Mouse (Mus musculus): ENCODE data around the gene Syt6.

Gene Syt6

DNA sequence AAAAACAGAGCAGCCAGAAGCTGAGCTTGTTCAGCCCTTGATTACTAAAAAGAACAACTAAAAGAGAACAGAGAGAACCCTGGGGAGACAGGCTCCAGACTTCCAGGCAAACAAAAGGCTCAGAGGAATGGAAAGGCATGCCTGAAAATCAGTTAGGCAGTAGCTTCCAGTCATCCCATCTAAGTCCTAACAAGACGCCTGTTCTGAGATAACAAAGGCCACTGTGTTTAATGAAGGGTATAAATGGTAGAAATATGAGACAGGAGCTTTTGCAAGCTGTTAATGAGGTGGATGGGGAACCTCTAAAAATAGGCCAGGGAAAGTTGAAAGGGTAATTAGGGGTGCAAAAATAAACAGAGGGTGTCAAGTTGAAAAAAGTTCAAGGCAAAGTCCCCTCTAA is 75.4 kb downstream of the Syt6 start:
- no peak for DNase-seq

GRCm38 (mm10) chr3:103660012-103660411 is 85.0 kb downstream of the Syt6 start:
- no peak for DNase-seq

DNA sequence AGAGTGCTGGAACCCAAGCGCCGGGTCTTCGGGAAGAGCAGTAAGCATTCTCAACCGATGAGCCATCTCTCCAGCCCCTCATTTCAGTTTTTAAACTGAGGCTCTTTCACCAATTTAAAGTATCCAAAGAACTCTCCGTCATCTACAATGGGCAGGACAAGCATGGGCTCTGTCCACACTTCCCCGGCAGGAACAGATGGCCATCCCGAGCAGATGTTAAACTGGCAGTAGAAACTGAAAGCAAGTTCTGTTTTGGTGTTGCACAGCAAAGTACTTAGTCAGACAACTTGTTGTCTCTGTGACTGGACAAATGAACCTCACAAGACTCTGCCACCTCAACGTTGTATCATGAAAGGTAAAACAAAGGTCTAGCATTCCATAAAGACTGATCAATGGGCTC is 86.7 kb downstream of the Syt6 start:
- no peak for DNase-seq

DNA sequence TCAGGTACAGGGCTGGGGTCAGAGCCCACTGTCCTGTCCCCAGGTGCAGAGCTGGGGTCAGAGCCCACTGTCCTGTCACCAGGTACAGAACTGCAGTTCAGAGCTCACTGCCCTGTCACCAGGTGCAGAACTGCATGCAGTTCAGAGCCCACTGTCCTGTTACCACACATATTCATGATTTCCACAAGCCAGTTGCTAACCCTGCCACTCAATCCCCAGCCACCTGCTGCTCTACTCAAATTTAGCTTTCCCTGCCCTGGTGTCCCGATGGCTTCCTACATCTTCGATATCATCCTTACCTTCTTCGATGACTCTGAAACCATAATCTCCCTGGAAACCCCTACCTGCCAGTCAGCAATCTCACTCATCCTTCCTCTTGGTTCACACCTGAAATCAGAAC is 88.4 kb downstream of the Syt6 start:
- no peak for DNase-seq

DNA sequence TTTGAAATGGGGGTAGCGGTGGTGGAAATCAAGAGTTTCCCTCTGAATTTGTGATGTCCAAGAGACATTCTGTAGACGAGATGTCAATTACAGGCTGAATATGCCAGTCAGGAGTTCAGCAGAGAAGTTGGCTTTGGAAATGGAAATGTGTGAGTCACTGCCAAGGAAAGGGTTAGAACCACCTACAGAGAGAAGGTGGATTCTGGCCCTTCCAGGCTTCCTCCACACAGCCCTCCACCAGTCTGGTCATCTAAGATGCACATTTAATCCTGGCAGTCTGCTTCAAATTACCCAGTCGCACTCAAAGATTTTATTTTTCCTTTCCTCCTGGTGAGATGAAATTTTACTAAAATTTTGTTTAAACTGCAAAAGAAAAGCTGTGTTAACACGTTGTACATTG is 97.1 kb downstream of the Syt6 start:
- no peak for DNase-seq

- no peak for DNase-seq
Measured at GRCm38 (mm10) chr3:103672716-103673115, 97.7 kb downstream of the Syt6 start.

DNA sequence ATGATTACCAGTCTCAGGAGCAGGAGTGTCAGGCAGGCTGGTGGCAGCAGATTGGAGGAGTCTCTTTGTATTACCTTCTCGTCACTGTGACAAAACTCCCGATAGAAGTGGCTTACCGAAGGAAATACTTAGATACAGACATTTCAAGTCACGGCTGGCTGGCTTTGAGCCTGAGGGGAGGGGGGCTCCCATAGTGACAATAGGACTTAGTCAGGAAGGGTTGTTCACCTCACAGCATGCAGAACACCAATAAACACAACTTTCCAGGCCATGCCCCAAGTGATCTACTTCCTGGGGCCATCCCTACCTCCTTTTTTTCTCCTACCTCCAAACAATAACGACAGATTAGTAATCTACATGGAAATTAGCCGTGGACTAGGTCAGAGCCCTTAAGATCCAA is 103.8 kb downstream of the Syt6 start:
- DNase-seq: no peak

- DNase-seq: no peak
Measured at GRCm38 (mm10) chr3:103682473-103682872, 107.4 kb downstream of the Syt6 start.

DNA sequence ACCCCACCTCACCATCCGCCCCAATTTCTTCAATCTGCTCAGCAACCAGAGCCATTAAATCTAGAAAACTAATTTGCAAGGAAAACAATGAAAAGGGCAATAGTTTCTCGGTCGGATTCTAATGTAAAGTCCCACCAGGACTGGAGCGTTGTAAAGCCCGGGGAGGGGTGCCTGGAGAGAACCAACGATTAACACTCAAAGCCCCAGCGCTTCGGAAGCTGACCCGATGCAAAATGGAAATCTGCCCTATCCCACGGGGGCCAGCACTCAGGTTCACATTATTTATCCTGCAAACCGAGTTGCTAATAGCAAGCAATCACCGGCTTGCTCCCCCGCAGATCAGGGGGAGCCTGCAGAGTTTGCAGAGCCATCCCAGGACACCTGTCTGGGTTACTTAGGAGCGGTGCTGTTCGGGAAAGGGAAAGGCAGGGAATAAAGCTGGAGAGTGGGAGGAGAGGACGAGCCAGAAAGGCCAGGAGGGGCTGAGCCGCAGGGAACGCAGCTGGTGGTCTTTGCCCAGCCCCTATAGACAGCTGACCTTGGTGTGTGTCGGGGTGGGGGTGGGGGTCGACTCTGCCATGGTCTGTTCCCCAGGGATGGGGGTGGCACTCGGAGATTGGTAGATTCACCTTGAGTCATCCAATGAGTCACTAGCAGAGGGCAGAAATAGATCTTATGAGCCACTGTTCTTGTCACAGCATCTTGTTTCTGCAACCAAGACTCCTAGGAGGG is 108.4 kb downstream of the Syt6 start:
- DNase-seq: peak; percentile 36

- no peak for DNase-seq
Measured at GRCm38 (mm10) chr3:103683966-103684319, 108.9 kb downstream of the Syt6 start.

DNA sequence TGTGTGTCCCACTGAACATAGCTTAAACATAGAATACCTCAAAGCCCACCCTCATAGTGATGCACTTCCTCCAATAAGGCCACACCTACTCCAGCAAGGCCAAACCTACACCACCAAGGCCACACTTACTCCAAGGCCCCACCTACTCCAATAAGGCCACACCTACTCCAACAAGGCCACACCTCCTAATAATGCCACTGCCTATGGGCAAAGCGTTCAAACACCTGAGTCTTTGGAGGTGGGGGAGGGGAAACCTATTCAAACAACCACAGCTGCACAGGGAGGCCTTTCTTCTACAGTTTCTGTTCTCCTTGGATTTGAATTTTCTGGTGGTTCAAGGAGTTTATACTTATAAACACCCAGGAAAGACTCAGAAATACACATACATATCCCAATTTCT is 114.0 kb downstream of the Syt6 start:
- no peak for DNase-seq

DNA sequence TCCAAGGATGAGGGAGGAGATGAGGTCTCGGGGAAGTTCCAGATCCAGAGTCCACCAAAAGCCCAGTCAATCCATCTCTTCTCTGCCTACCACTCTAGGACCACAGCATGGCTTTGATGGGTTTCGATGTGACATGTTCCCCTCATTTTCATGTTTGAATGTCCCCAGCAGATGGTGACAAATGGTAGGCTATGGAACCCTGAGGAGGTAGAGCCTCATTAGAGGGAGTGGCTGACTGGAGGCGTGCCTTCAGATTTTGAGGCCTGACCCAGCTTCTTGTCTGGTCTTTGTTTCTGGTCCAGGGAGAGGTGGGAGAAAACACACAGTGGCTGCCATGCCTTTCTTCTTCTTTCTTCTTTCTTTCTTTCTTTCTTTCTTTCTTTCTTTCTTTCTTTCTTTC is 115.5 kb downstream of the Syt6 start:
- no peak for DNase-seq

Data from embryo, embryonic 11 days (tissue).